Mouse (Mus musculus) G1E (cell line): ENCODE measurements around the gene Vmp1. TPM values are rescaled to one million over a fixed set of nuclear protein-coding genes. Genes with fewer than 3 reads are reported as not detected.

Experiments
- ATAC-seq: 2 replicates; pipeline ENCODE4 v1.8.0; 2016; ENCODE audit warnings: mild to moderate bottlenecking; ENCODE audit not compliant: insufficient number of reproducible peaks, poor library complexity, low FRiP score, severe bottlenecking; ENCODE audit errors: extremely low read depth
- DNase-seq: peaks from one replicate; pipeline ENCODE4 v3.0.0; 2012; ENCODE audit warnings: low spot score
- H3K27me3 ChIP-seq: 2 replicates; pipeline ENCODE4 v1.6.1; 2012; ENCODE audit warnings: mild to moderate bottlenecking, low read length, inconsistent platforms; ENCODE audit not compliant: insufficient read depth
- H3K36me3 ChIP-seq: replicated peaks from 2 replicates; pipeline ENCODE3; 2012; ENCODE audit warnings: mild to moderate bottlenecking, inconsistent platforms
- H3K4me1 ChIP-seq: 2 replicates; pipeline ENCODE4 v1.6.1; 2012; ENCODE audit warnings: low read depth, low read length, inconsistent platforms, mixed read lengths; ENCODE audit not compliant: insufficient read depth
- H3K4me3 ChIP-seq: 2 replicates; pipeline ENCODE4 v1.5.1; 2012; ENCODE audit warnings: low read depth, mild to moderate bottlenecking, inconsistent platforms, low read length, moderate library complexity, mixed read lengths
- H3K9me3 ChIP-seq: replicated peaks from 2 replicates; pipeline ENCODE4 v1.6.1; 2012; ENCODE audit warnings: inconsistent platforms
- CTCF ChIP-seq: IDR thresholded peaks from 2 replicates; pipeline ENCODE4 v1.5.1; 2012; ENCODE audit warnings: low read depth, low read length, inconsistent platforms, mixed read lengths
- GATA1 ChIP-seq: IDR thresholded peaks from 2 replicates; pipeline ENCODE4 v1.6.1; 2012; ENCODE audit warnings: borderline replicate concordance, low read length, inconsistent platforms, mixed read lengths
- GATA2 ChIP-seq: IDR thresholded peaks from 2 replicates; pipeline ENCODE4 v1.6.1; 2012; ENCODE audit warnings: low read depth, low read length, inconsistent platforms, borderline replicate concordance
- POLR2AphosphoS5 ChIP-seq: IDR thresholded peaks from 2 replicates; pipeline ENCODE4 v1.6.1; 2012; ENCODE audit warnings: low read depth, low read length, inconsistent platforms; ENCODE audit not compliant: insufficient replicate concordance
- TAL1 ChIP-seq: conservative IDR thresholded peaks from 2 replicates; pipeline ENCODE4 v1.6.1; 2012; ENCODE audit warnings: low read depth, low read length, inconsistent platforms, mixed read lengths
- polyA plus RNA-seq: library from polyadenylated mRNA; stranded (reverse); fragments of >175 nt; gene quantifications from 2 replicates; pipeline ENCODE4 v1.2.3, GENCODE M21; 2012
- total RNA-seq, 2 experiments: library from RNA; stranded (forward) in 1 of 2; stranded (reverse) in 1 of 2; fragments of 200-1000 nt in 1 of 2; fragments of >200 nt in 1 of 2; fragmentation: Nextera tagmentation in 1 of 2; gene quantifications; 2 replicates each; pipeline ENCODE4 v1.2.3; 2014 to 2017

The Vmp1 gene
- total and polyA plus RNA-seq, 3 experiments = 19.1 to 188 (median 163) TPM

DNA sequence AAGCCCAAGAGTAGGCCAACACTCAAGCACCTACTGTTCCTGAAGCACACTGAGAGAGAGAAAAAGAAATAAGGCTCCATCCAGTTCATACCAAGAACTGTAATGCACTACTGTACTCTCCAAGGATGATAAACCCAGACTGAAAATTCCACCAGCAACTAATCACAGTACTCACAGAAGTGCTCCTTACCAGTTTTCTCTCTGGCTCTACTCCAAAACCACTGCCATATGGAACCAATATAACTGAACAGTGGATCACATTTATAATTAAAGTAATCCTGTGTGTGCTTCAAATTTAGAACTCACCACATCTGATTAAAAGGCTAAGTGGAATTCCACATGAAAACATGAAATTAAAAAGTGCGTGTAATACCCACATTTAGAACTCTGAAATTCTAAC lies 140.8 kb downstream of the Vmp1 start:
- no peak for DNase-seq
- Histone ChIP-seq H3K4me1 (peaks cover 30% of the 10 kb centered on the region), H3K27me3 (no peaks in the 10 kb centered on the region), H3K36me3 (peaks cover 28% of the 10 kb centered on the region), H3K4me3 (no peak overlapping the region), H3K9me3 (no peaks in the 10 kb centered on the region)
- TF ChIP-seq POLR2AphosphoS5 (no peak), TAL1 (no peak)
- no peak for ATAC-seq

DNA sequence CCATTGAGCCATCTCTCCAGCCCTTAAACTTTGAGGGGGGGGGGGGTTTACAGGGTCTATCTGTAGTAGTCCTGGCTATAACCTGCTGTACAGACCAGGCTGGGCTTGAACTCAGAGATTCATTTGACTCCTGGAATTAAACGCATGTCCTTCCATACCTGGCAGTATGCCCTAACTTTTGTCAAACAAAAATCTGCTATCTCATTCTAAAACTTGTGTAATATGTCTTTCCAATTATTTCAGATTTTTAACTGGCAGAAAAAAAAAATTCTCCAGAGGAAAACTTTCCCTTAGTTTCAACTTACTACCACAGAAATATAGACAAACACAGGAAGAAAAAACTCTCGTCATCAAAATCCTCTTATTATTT lies 143.2 kb downstream of the Vmp1 start:
- no peak for ATAC-seq
- H3K4me1 ChIP-seq = peaks cover 21% of the 10 kb centered on the region
- no peaks in the 10 kb centered on the region for H3K27me3 ChIP-seq
- peaks cover 33% of the 10 kb centered on the region for H3K36me3 ChIP-seq
- H3K9me3 ChIP-seq = no peaks in the 10 kb centered on the region
- no peak overlapping the region for H3K4me3 ChIP-seq
- no peak for DNase-seq
- TF ChIP-seq POLR2AphosphoS5 (no peak), CTCF (no peak), TAL1 (no peak), GATA1 (no peak), GATA2 (no peak)

DNA sequence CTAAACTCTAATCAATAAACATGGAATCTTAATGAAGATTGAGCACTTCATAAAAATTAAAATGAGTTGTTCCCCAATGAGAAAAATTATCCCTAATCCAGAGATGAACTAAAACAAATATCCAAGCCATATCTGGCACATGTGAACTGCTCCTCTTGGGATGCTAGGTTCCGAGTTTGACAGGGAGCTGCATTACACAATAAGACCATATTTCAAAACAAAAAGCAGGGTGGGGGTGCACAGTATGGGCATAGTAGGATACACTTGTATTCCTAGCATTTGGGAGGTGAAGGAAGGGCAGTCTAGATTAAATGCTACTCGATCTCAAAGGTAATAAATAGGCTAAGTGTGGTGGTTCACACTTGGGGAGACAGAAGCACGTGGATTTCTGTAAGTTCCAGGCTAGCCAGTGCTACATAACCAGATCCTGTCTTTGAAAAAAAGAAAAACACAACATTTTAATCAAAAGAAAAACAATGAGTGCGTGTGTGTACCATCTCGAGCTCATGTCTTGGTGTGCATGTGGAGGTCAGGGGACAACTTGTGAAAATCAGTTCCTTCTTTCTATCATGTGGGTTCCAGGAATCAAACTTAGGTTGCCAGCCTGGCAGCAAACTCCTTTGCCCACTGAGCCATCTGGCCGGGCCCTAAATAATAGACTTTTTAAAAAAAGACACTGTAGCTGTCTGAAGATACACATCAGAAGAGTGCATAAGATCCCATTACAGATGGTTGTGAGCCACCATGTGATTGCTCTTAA lies 143.7 kb downstream of the Vmp1 start:
- ATAC-seq (no peak), DNase-seq (no peak)
- H3K4me3 ChIP-seq = no peak overlapping the region
- no peaks in the 10 kb centered on the region for H3K9me3 ChIP-seq
- peaks cover 21% of the 10 kb centered on the region for H3K4me1 ChIP-seq
- H3K36me3 ChIP-seq = peaks cover 33% of the 10 kb centered on the region
- no peak for TF ChIP-seq TAL1
- no peak for TF ChIP-seq POLR2AphosphoS5
- TF ChIP-seq CTCF = no peak
- no peak for TF ChIP-seq GATA2
- no peak for TF ChIP-seq GATA1
- H3K27me3 ChIP-seq = no peaks in the 10 kb centered on the region

DNA sequence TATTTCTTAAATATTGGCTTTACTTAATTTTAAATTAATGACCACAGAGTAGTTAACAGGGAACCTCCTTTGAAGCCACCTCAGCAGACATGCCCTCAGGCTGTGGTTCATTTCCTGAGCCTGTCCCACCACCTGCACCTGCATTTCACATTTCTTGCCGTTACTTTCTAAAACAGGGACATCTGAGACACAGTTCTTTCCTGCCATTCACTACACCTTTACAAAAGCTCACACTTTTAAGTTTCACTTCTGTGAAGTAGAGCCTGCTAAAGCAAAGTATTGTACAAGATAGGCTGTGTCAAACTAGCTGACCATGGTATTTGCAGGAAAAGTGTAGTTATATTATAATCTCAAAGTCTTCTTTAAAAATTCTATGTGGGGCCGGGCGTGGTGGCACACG lies 144.8 kb downstream of the Vmp1 start:
- Histone ChIP-seq H3K4me1 (peaks cover 23% of the 10 kb centered on the region), H3K27me3 (no peaks in the 10 kb centered on the region), H3K9me3 (no peaks in the 10 kb centered on the region), H3K36me3 (peaks cover 44% of the 10 kb centered on the region), H3K4me3 (no peak overlapping the region)
- ATAC-seq (no peak), DNase-seq (no peak)
- TF ChIP-seq CTCF = no peak
- no peak for TF ChIP-seq TAL1
- TF ChIP-seq POLR2AphosphoS5 = no peak
- TF ChIP-seq GATA2 = no peak
- TF ChIP-seq GATA1 = no peak

DNA sequence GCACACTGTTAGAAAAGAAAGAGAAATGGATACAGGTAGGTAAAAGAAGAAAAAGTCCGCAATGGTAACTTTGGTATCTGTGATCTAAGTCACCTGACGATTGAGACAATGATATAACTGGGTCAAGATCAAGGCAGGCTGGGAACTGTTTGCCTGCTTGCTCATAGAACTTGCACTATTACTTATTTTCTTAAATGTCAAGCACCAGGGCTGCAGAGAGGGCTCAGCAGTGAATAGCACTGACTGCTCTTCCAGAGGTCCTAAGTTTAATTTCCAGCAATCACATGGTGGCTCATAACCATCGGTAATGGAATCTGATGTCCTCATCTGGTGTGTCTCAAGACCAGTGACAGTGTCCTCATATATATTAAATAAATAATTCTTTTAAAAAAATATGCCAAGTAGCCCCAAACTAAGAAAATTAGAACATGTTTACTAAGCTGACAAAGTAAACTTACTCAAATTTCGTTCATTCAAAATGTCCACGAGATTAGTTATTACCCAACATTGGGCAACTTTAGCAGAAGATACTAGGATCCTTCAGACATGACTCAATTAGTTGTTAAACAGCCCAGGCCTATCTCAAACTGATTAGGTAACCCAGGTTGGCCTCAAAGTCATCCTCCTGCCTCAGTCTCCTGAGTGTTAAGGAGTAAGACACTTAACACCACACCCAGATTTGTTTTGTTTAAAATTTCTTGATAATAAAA lies 149.3 kb downstream of the Vmp1 start:
- H3K36me3 ChIP-seq = peaks cover 57% of the 10 kb centered on the region
- H3K9me3 ChIP-seq = no peaks in the 10 kb centered on the region
- H3K4me3 ChIP-seq = no peak overlapping the region
- DNase-seq (no peak), ATAC-seq (no peak)
- peaks cover 6% of the 10 kb centered on the region; the same call in 1 of the 2 replicates for H3K4me1 ChIP-seq
- H3K27me3 ChIP-seq = no peaks in the 10 kb centered on the region
- no peak for TF ChIP-seq GATA2
- no peak for TF ChIP-seq TAL1
- no peak for TF ChIP-seq GATA1

Other genes with a start within 250 kb of the Vmp1 start
- 18.7 and 21.9 TPM in 2 replicates for gene Rnft1, start 199.2 kb downstream of the Vmp1 start, total RNA-seq (2014; fragmentation: Nextera tagmentation)
- 18.8 and 20.5 TPM in 2 replicates for gene Rnft1, start 199.2 kb downstream of the Vmp1 start, total RNA-seq (2017)
- gene Rnft1, start 199.2 kb downstream of the Vmp1 start, polyA plus RNA-seq = 4.4 and 7.3 TPM in 2 replicates
- 59.9 and 73.0 TPM in 2 replicates for gene Rps6kb1, start 139.0 kb downstream of the Vmp1 start, total RNA-seq (2014; fragmentation: Nextera tagmentation)
- gene Rps6kb1, start 139.0 kb downstream of the Vmp1 start, total RNA-seq (2017) = 31.7 and 38.1 TPM in 2 replicates
- gene Rps6kb1, start 139.0 kb downstream of the Vmp1 start, polyA plus RNA-seq = 17.2 and 17.6 TPM in 2 replicates
- gene Tubd1, start 138.8 kb downstream of the Vmp1 start, total RNA-seq (2014; fragmentation: Nextera tagmentation) = 11.7 and 13.7 TPM in 2 replicates
- gene Tubd1, start 138.8 kb downstream of the Vmp1 start, total RNA-seq (2017) = 8.6 and 10.6 TPM in 2 replicates
- gene Tubd1, start 138.8 kb downstream of the Vmp1 start, polyA plus RNA-seq = 0.25 and 0.29 TPM in 2 replicates
- 21.8 and 29.6 TPM in 2 replicates for gene Ptrh2, start 149 bp upstream of the Vmp1 start, total RNA-seq (2014; fragmentation: Nextera tagmentation)
- 41.0 and 44.7 TPM in 2 replicates for gene Ptrh2, start 149 bp upstream of the Vmp1 start, total RNA-seq (2017)
- gene Ptrh2, start 149 bp upstream of the Vmp1 start, polyA plus RNA-seq = 1.2 and 1.7 TPM in 2 replicates
- 500 and 581 TPM in 2 replicates for gene Cltc, start 73.7 kb upstream of the Vmp1 start, total RNA-seq (2014; fragmentation: Nextera tagmentation)
- gene Cltc, start 73.7 kb upstream of the Vmp1 start, total RNA-seq (2017) = 263 and 265 TPM in 2 replicates
- 73.6 and 85.3 TPM in 2 replicates for gene Cltc, start 73.7 kb upstream of the Vmp1 start, polyA plus RNA-seq
- 23.5 and 36.8 TPM in 2 replicates for gene Dhx40, start 123.9 kb upstream of the Vmp1 start, total RNA-seq (2014; fragmentation: Nextera tagmentation)
- gene Dhx40, start 123.9 kb upstream of the Vmp1 start, total RNA-seq (2017) = 24.7 and 25.0 TPM in 2 replicates
- gene Dhx40, start 123.9 kb upstream of the Vmp1 start, polyA plus RNA-seq = 6.0 and 6.2 TPM in 2 replicates